Mouse (Mus musculus) testis, adult 2 months (tissue): Measurements from ENCODE around the gene Col6a6.

Experiments
- CTCF ChIP-seq: fragments of 200-500 bp; IDR thresholded peaks from 2 replicates; pipeline ENCODE4 v1.5.1; 2012; ENCODE audit warnings: low read depth, mild to moderate bottlenecking, inconsistent platforms, low read length, moderate library complexity; ENCODE audit not compliant: control insufficient read depth, insufficient read depth, insufficient replicate concordance
- POLR2A ChIP-seq: fragments of 200-500 bp; IDR thresholded peaks from 2 replicates; pipeline ENCODE4 v1.6.1; 2012; ENCODE audit warnings: low read depth, mild to moderate bottlenecking, inconsistent platforms, low read length, moderate library complexity; ENCODE audit not compliant: control insufficient read depth

GRCm38 (mm10) chr9:105658216-105658615 lies 169.7 kb downstream of the Col6a6 start:
- TF ChIP-seq CTCF (no peak), POLR2A (no peak)
